Mouse (Mus musculus): ENCODE results near the gene Cdk16.
A peak's percentile ranks its signal among the peaks of the same experiment; 100 is the strongest.
"Not testable (repeated sequence)": the region's sequence is repeated elsewhere in the genome, so short reads cannot be mapped to it uniquely, and the experiment has no call there.

Gene Cdk16

GRCm38 (mm10) chrX:20687519-20688067, at the start of gene Cdk16:
TSS of gene Cdk16 (plus strand) at chrX:20687954.
- DNase-seq: peak; percentile 94

- no peak for DNase-seq
Observed at GRCm38 (mm10) chrX:20638141-20638540, 49.6 kb upstream of the Cdk16 start.

GRCm38 (mm10) chrX:20644780-20645179, 43.0 kb upstream of the Cdk16 start:
- no peak for DNase-seq

- peak; percentile 18 for DNase-seq
Observed at GRCm38 (mm10) chrX:20657593-20657992, 30.2 kb upstream of the Cdk16 start.

GRCm38 (mm10) chrX:20658026-20658652, 29.6 kb upstream of the Cdk16 start, which contains the start of gene Uba1:
TSS of gene Uba1 (plus strand) at chrX:20658326.
- DNase-seq: peak; percentile 78

- DNase-seq: peak; percentile 21
Observed at GRCm38 (mm10) chrX:20658891-20659406, 28.8 kb upstream of the Cdk16 start.

- DNase-seq: no peak
Observed at GRCm38 (mm10) chrX:20662317-20662715, 25.4 kb upstream of the Cdk16 start.

- DNase-seq: peak; percentile 93
Observed at GRCm38 (mm10) chrX:20662716-20663443, 24.9 kb upstream of the Cdk16 start.

- peak; percentile 54 for DNase-seq
Observed at GRCm38 (mm10) chrX:20663444-20663790, 24.3 kb upstream of the Cdk16 start.

GRCm38 (mm10) chrX:20688068-20688547, 354 bp downstream of the Cdk16 start:
- peak; percentile 91 for DNase-seq

- peak; percentile 81 for DNase-seq
Observed at GRCm38 (mm10) chrX:20688615-20689014, 861 bp downstream of the Cdk16 start.

- peak; percentile 75 for DNase-seq
Observed at GRCm38 (mm10) chrX:20691566-20691965, 3.8 kb downstream of the Cdk16 start.

GRCm38 (mm10) chrX:20692616-20693015, 4.9 kb downstream of the Cdk16 start:
- no peak for DNase-seq

GRCm38 (mm10) chrX:20695842-20696241, 8.1 kb downstream of the Cdk16 start:
- DNase-seq: no peak

- DNase-seq: peak; percentile 39
Observed at GRCm38 (mm10) chrX:20703741-20704290, 16.1 kb downstream of the Cdk16 start, which contains the start of gene Usp11. TSS of gene Usp11 (plus strand) at chrX:20703906.

GRCm38 (mm10) chrX:20704295-20705082, 16.7 kb downstream of the Cdk16 start:
- DNase-seq: peak; percentile 83

GRCm38 (mm10) chrX:20705083-20705402, 17.3 kb downstream of the Cdk16 start:
- DNase-seq: no peak

- no peak for DNase-seq
Observed at GRCm38 (mm10) chrX:20728681-20729080, 40.9 kb downstream of the Cdk16 start.

GRCm38 (mm10) chrX:20730048-20730447, 42.3 kb downstream of the Cdk16 start:
- DNase-seq: not testable (repeated sequence)

- no peak for DNase-seq
Observed at GRCm38 (mm10) chrX:20736479-20736878, 48.7 kb downstream of the Cdk16 start.

GRCm38 (mm10) chrX:20748829-20749228, 61.1 kb downstream of the Cdk16 start:
- DNase-seq: no peak
